Mouse (Mus musculus): Measurements from ENCODE around the gene Ms4a10.

Ms4a10 gene

GRCm38 (mm10) chr19:10974238-10974865 is at the start of gene Ms4a10:
TSS of gene Ms4a10 (minus strand) at chr19:10974670.
- WGBS = 81% methylated on average over 4 of the region's 4 CpGs

- 88% methylated on average over 3 of the region's 3 CpGs for WGBS
These were observed 43.4 kb upstream of the Ms4a10 start, which contains the start of gene Ms4a18 for GRCm38 (mm10) chr19:11017891-11018290. TSS of gene Ms4a18 (minus strand) at chr19:11018031.

- WGBS = 67% methylated on average over 2 of the region's 2 CpGs
These were observed 42.8 kb upstream of the Ms4a10 start for GRCm38 (mm10) chr19:11017251-11017650.

DNA sequence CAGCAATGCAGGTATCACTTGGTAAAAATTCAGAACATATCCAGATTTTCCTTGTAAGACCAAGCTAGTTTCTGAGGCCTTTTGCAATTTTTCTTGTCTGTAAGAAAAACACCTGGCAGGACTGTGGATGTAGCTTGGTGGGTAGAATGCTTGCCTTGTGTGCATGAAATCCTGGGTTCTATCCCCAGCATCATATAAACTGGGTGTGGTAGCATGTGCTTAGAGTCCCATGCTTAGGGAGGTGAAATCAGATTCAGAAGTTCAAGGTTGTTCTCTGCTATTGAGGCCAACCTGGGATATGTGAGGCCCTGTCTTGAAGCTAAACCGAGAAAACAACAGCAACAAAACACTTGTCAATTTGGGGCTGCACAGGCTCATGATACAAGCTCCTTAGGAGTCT is 41.5 kb upstream of the Ms4a10 start:
- 91% methylated on average over 1 of the region's 1 CpGs for WGBS

DNA sequence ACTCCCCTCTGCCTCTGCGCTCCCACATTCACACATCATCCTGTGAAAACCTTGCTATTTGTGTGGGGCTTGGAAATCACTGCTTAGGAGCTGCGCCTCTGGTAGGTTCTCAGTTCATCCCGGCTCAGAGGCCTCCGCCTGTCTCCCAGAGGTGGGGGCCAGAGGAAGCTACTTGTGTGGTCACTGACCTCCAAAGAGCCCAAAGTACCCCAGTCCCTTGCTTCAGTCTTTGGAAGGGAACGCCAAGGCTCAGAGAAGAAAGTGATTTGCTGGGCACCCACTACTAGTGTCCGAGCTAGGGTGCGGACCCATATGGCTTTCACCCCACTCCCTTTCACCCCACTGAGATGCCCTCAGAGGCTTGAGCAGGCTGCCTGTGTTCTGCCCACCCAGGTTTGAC is 18.7 kb upstream of the Ms4a10 start, which contains the start of gene Ms4a15:
Gene Ms4a15 (minus strand): TSS at position 101 of the 400 bp plus-strand sequence.
- WGBS = 84% methylated on average over 7 of the region's 7 CpGs

DNA sequence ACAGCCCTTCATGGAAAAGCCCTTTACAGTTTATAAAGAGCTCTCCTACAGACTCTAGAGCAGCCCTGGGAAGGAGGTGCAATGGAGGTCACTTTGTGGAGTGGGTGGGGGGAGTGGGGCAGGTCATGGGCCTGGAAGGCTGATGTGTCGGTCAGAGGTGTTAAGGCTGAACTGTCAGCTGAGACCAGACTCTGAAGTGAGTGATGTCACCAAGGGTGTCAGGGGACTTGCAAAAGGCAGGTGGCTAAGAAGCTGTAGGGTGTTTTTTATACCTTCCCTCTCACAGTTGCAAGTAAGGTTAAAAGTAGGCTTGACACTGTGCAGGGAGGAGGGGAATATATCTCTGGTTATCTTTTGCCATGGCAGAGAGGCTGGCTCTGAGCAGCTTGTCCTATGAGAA is 16.3 kb upstream of the Ms4a10 start:
- 78% methylated on average over 1 of the region's 1 CpGs for WGBS

DNA sequence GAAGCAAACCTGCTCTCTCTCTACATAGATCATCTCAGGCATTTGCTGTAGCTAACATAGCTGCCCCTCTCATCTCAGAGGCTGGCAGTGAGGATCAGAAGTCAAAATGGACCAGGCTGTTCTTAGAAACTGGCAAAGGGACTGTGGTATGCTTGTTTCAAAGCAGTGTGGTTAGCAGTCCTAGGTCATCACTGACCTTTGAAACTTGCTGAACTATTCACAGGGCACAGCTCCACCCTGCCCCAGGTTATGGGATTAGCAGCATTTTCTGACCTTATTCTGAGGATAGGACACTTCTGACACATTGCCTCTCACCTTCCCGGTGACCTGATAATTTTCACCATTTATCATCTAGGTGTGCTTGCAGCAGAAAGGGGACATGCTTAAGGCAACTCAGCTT is 14.1 kb upstream of the Ms4a10 start:
- WGBS = 95% methylated on average over 1 of the region's 1 CpGs

DNA sequence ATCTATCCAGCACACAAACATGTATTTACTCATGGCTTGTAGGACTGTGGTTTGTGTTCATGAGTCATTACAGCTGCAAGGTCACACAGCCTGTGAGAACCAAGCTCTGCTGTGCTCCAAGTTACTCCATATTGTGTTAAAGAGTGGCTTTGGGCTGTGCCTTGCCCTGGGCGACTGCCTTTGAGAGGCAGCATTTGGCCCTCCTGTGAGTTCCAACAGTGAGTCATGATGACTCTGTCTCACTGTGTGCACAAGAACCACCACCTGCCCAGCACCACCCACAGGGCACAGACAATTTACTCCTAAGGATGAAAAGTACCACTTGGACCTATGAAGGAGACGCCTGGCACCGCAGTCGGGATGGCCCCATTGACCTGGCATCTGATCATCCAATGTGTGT is 11.4 kb upstream of the Ms4a10 start:
- WGBS = 81% methylated on average over 4 of the region's 4 CpGs

GRCm38 (mm10) chr19:10984551-10984950 is 10.1 kb upstream of the Ms4a10 start:
- 81% methylated on average over 13 of the region's 13 CpGs for WGBS

GRCm38 (mm10) chr19:10983146-10983545 is 8.7 kb upstream of the Ms4a10 start:
- 31% methylated on average over 14 of the region's 14 CpGs for WGBS

- 85% methylated on average over 5 of the region's 5 CpGs for WGBS
These were observed 5.7 kb upstream of the Ms4a10 start for GRCm38 (mm10) chr19:10980210-10980609.

DNA sequence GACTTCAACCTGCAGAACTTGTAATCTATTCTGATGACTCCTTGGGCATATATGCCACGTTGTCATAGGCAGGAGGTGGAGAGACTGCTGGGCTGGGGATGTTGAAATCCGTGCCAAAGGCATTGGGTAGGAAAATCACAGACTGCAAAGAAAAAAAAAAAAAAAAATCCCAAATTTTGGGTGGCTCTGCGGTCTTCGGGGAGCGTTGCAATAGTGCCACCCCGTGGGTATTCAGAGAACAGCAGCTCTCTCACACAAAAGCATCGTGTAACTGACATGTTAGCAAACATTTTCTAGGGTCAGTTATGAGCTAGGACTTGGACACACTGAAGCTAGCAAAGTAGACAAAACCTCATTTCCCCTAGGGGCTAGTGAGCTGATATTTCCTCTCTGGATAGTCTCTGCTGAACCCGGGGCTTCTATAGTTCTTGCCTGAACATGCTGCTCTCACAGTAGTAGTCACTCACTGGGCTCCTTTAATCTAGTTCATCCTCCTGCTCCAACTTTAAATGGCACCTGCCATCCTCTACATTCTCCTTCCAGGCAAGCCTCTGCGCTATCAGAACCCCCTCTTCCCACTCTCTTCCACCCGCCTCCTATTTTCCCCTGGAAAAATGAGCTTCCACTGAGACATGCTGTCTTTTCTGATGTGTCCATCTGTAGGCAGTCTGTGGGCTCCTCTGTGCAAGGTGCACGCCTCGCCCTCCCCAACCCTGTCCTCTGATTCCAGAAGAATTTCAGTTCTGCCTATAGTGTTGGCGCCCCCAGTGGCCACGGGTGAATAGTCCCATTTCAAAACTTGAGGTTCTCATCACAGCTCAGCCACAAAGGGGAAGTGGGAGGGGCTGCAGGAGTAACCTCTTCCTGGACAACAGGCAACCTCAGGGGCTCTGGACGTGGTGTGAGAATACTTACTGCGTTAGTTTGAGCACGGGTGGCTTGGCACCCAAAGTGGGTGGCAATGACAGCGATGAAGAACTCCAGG is 5.0 kb upstream of the Ms4a10 start:
- WGBS = 9% methylated on average over 18 of the region's 18 CpGs

DNA sequence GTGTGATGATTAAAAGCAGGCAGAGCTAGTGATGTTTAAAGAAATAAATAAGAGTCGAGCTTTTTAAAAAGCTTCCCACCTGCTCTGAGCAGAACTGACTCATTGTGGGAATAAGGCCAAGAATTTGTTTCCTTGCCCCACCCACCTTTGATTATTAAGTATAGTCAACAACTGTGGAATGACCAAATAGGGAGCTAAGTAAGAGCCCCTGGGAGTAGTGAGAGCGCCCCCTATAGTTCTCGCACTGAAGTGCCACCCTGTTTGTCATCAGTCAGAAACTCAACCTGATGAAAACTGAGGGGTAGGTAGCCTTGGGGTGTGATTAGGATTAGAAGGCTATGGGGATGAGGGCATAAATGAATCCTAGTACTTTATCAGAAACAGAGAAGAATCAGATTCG is 1.8 kb upstream of the Ms4a10 start:
- WGBS = 39% methylated on average over 4 of the region's 4 CpGs

GRCm38 (mm10) chr19:10975187-10975586 is 717 bp upstream of the Ms4a10 start:
- WGBS = 88% methylated on average over 2 of the region's 2 CpGs

DNA sequence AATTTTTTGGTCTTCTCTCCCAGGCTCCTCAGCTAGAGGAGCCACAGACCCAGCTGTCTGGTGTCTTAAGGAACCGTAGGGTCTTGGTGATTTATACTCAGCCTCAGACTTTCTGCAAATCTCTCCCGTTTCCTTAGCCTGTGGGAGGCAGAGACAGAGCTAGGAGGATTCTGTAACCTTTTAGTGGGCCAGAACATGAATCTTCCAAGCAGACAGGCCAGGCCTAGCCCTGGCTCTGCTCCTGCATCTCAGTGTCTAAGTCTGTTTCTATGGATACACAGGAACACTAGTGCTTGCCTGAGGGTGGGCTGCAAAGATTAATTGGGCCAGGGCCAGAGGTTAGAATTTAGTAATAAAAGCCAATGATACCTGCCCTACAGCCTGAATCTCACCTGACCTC is 1.3 kb downstream of the Ms4a10 start:
- WGBS = 67% methylated on average over 2 of the region's 2 CpGs

DNA sequence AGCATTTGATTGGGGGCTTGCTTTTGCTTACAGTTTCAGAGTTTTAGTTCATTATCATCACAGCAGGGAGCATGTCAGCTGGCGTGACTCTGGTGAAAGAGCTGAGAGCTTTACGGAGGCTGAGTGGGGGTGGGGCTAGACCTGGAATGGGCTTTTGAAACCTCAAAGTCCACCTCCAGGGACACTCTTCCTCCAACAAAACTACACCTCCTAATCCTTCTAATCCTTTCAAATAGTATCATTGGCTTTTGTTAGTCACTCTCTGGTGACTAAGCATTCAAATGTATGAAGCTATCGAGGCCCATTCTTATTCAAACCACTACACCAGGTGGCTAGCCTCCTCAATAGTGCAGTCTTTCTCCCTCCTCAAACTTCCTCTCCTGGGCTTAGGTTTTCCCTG is 1.8 kb downstream of the Ms4a10 start:
- WGBS = 36% methylated on average over 3 of the region's 3 CpGs

DNA sequence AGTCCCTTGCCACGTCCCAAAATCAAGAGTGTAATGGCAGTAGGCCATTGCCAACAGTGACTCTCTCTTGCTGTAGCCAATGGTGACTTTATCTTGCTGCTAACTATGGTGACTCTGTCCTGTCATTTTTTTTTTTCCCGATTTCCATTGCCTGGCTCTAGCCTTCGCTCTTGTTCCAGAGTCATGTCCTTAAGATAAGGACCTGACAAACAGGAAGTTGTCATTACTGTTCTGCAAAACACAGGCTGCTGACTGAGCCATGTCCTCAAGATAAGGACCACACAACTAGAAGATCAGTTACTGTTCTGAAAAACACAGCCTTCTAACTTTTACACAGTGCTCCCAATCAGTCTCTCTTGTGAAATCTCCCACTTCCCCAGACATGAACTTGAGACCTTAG is 4.0 kb downstream of the Ms4a10 start:
- 76% methylated on average over 3 of the region's 3 CpGs for WGBS

DNA sequence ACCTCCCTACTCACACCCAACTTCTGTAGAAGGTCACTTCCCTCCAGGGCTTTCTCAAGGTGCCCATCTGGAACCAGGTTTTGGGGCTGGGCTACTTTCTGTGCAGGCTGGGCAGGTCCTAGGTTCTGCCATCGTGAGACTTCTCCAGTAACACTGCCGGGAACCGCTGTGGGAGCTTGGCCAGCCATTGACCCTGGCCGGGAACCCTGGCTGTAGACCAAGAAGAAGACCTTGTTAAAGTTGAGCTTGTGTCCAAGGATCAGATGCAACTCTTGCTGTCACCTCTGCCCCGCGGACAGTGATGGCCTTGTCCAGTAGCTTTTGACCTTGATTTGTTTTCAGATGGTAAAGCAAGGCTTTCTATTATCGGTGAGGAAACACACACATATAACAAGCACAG is 5.9 kb downstream of the Ms4a10 start:
- 89% methylated on average over 7 of the region's 7 CpGs for WGBS

- WGBS = 94% methylated on average over 7 of the region's 7 CpGs
These were observed 8.7 kb downstream of the Ms4a10 start for GRCm38 (mm10) chr19:10965721-10966120.

DNA sequence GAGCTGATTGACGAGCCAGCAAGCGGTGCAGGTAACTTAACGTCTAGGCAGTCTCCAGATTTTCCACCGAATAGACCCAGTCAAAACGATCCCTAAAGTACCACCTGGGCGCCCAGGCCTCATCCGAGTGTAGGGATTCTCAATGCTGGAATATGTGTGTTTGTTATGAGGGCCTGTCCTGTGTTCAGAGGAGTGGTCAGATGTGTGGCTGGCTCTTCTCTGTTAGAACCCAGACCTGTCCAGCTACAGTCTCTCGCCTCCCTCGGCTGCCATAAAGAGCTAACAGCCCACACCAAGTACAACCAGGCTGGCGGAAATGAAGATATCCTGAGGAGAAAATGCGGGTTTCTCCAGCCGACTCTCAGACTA is 14.5 kb downstream of the Ms4a10 start:
- 49% methylated on average over 12 of the region's 12 CpGs for WGBS

DNA sequence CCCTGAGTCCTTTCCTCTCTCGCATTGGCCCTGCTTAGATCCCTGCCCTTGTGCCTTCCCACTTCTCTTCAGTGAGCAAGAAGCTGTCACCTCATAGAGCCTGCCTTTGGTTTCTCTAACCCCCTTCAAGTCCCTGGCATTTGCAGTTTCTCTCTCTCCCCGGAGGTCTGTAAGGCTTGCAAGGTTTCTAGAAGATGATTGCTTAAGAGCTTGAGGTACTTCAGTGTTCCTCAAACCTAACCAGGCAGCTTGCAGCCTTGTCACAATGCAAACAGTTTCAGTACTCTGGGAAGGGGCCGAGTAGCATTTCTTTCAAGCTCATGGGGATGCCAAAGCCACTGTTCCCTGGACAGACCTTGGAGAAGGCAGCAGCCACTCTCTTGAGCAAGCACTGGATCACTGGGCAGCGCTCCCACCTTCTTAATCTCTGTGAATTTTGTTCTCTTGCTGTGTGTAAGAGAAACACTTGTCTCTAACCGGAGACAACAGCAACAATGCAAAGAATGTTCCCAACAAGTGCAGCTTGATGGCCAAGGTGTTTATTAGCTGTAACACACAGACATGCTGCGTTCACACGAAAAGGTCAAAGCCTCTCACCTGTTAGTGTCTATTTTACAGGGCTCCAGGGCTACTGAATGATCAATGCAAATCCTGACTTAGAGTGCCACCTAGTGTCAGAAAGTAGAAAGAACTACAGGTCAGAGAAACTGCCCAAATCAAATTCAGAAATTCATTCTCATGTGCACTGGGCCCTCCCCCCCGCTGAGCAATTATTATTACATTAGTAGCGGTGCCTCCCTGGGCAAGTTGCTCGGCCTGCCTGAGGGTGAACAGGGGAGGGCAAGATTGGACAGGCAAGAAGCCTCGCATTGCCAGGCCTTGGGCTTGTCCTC is 15.1 kb downstream of the Ms4a10 start:
- whole genome bisulfite sequencing = 30% methylated on average over 11 of the region's 11 CpGs

Data from cerebral cortex, adult 2 months (tissue).